Mouse (Mus musculus): ENCODE measurements at regions not wholly inside any gene's neighbourhood (a gene's known extent, or its start where the extent isn't known, plus 50 kb on each side); places are given as distances from the start of the nearest gene placed in this dataset.

- Histone ChIP-seq H3K9ac (ENCODE audit: low read depth, poor library complexity, severe bottlenecking) (no peak overlapping the region), H3K9me3 (replicated peaks; ENCODE audit: control insufficient read depth, insufficient read depth, low read length, poor library complexity, severe bottlenecking) (no peaks in the 10 kb centered on the region), H3K4me3 (ENCODE audit: low read depth, low read length) (no peak overlapping the region), H3K27ac (ENCODE audit: insufficient read depth, low read length) (no peak overlapping the region), H3K4me1 (ENCODE audit: control insufficient read depth, insufficient read depth, low read length) (peaks cover 1% of the 10 kb centered on the region), H3K36me3 (ENCODE audit: control insufficient read depth, insufficient read depth, low read length, poor library complexity, severe bottlenecking) (no peaks in the 10 kb centered on the region), H3K27me3 (ENCODE audit: control insufficient read depth, insufficient read depth, low read length, poor library complexity, severe bottlenecking) (no peaks in the 10 kb centered on the region)
- TF ChIP-seq CTCF (IDR thresholded peaks at IDR 0.05; ENCODE audit: low read depth, low read length), result no peak
Measured at GRCm38 (mm10) chr3:149280807-149281789, 290.7 kb upstream of the Adgrl2 start.

GRCm38 (mm10) chr3:149279338-149279737 lies 289.0 kb upstream of the Adgrl2 start:
- Histone ChIP-seq H3K4me1 (ENCODE audit: control insufficient read depth, insufficient read depth, low read length) (peaks cover 1% of the 10 kb centered on the region), H3K9ac (ENCODE audit: low read depth, poor library complexity, severe bottlenecking) (no peak overlapping the region), H3K27me3 (ENCODE audit: control insufficient read depth, insufficient read depth, low read length, poor library complexity, severe bottlenecking) (no peaks in the 10 kb centered on the region), H3K4me3 (ENCODE audit: low read depth, low read length) (no peak overlapping the region), H3K36me3 (ENCODE audit: control insufficient read depth, insufficient read depth, low read length, poor library complexity, severe bottlenecking) (no peaks in the 10 kb centered on the region), H3K9me3 (replicated peaks; ENCODE audit: control insufficient read depth, insufficient read depth, low read length, poor library complexity, severe bottlenecking) (no peaks in the 10 kb centered on the region), H3K27ac (ENCODE audit: insufficient read depth, low read length) (no peak overlapping the region)
- TF ChIP-seq EP300 (IDR thresholded peaks at IDR 0.05; ENCODE audit: insufficient read depth, low read depth, low read length) (no peak), POLR2A (IDR thresholded peaks at IDR 0.05; ENCODE audit: insufficient read depth, low read length) (no peak), CTCF (IDR thresholded peaks at IDR 0.05; ENCODE audit: low read depth, low read length) (no peak)

DNA sequence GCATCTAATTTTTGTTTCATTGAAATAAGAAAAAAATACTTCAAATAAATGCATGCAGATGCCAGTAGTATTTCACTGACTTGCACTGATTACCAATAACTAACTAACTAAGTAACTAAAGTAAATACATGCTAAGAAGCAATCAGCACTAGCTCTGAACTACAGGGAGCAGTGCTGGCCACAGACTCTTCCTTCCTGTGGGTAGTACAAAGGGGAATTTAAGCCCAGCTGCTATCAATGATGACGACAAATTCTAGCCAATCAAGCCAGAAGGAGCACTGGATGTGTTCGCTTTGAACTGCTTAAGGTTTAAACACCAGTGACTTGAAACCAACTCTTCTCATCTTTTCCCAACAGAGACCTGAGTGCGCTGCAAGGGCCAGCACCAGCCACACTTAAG lies 287.5 kb upstream of the Adgrl2 start:
- no peak for TF ChIP-seq CTCF (IDR thresholded peaks at IDR 0.05; ENCODE audit: low read depth, low read length)
- TF ChIP-seq POLR2A (IDR thresholded peaks at IDR 0.05; ENCODE audit: insufficient read depth, low read length), result no peak
- H3K9ac ChIP-seq (ENCODE audit: low read depth, poor library complexity, severe bottlenecking), result no peak overlapping the region
- H3K36me3 ChIP-seq (ENCODE audit: control insufficient read depth, insufficient read depth, low read length, poor library complexity, severe bottlenecking), result no peaks in the 10 kb centered on the region
- no peak overlapping the region for H3K27ac ChIP-seq (ENCODE audit: insufficient read depth, low read length)
- no peaks in the 10 kb centered on the region for H3K27me3 ChIP-seq (ENCODE audit: control insufficient read depth, insufficient read depth, low read length, poor library complexity, severe bottlenecking)
- H3K4me3 ChIP-seq (ENCODE audit: low read depth, low read length), result no peak overlapping the region
- no peaks in the 10 kb centered on the region for H3K9me3 ChIP-seq (replicated peaks; ENCODE audit: control insufficient read depth, insufficient read depth, low read length, poor library complexity, severe bottlenecking)
- H3K4me1 ChIP-seq (ENCODE audit: control insufficient read depth, insufficient read depth, low read length), result peaks cover 1% of the 10 kb centered on the region

GRCm38 (mm10) chr3:149275478-149276132 lies 285.2 kb upstream of the Adgrl2 start:
- Histone ChIP-seq H3K4me1 (ENCODE audit: control insufficient read depth, insufficient read depth, low read length) (no peaks in the 10 kb centered on the region), H3K27me3 (ENCODE audit: control insufficient read depth, insufficient read depth, low read length, poor library complexity, severe bottlenecking) (no peaks in the 10 kb centered on the region), H3K36me3 (ENCODE audit: control insufficient read depth, insufficient read depth, low read length, poor library complexity, severe bottlenecking) (no peaks in the 10 kb centered on the region), H3K27ac (ENCODE audit: insufficient read depth, low read length) (no peak overlapping the region), H3K9ac (ENCODE audit: low read depth, poor library complexity, severe bottlenecking) (no peak overlapping the region), H3K9me3 (replicated peaks; ENCODE audit: control insufficient read depth, insufficient read depth, low read length, poor library complexity, severe bottlenecking) (no peaks in the 10 kb centered on the region), H3K4me3 (ENCODE audit: low read depth, low read length) (no peak overlapping the region)
- TF ChIP-seq EP300 (IDR thresholded peaks at IDR 0.05; ENCODE audit: insufficient read depth, low read depth, low read length) (no peak), POLR2A (IDR thresholded peaks at IDR 0.05; ENCODE audit: insufficient read depth, low read length) (no peak), CTCF (IDR thresholded peaks at IDR 0.05; ENCODE audit: low read depth, low read length) (no peak)

DNA sequence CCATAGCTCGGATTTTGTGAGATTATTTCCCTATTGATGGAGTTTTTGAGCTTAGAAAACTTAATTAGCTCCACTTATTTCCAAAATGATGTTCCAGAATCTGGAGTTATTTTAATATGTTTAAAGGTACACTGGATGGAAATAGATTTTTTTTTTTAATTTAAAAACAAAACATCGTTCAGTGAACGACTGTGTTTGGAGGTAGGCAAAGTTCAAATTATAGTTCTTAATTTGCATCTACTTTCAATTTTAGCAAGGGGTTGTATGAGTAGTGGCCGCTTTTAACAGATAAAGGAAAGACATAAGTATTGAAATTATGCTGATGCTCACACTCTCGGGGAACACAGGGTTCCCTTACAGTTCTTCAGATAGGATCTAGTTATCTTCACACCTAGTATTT lies 284.6 kb upstream of the Adgrl2 start:
- H3K4me1 ChIP-seq (ENCODE audit: control insufficient read depth, insufficient read depth, low read length), result no peaks in the 10 kb centered on the region
- TF ChIP-seq POLR2A (IDR thresholded peaks at IDR 0.05; ENCODE audit: insufficient read depth, low read length), result no peak
- H3K9me3 ChIP-seq (replicated peaks; ENCODE audit: control insufficient read depth, insufficient read depth, low read length, poor library complexity, severe bottlenecking), result no peaks in the 10 kb centered on the region
- H3K4me3 ChIP-seq (ENCODE audit: low read depth, low read length), result no peak overlapping the region
- H3K27me3 ChIP-seq (ENCODE audit: control insufficient read depth, insufficient read depth, low read length, poor library complexity, severe bottlenecking), result no peaks in the 10 kb centered on the region
- H3K9ac ChIP-seq (ENCODE audit: low read depth, poor library complexity, severe bottlenecking), result no peak overlapping the region
- no peak overlapping the region for H3K27ac ChIP-seq (ENCODE audit: insufficient read depth, low read length)
- H3K36me3 ChIP-seq (ENCODE audit: control insufficient read depth, insufficient read depth, low read length, poor library complexity, severe bottlenecking), result no peaks in the 10 kb centered on the region

DNA sequence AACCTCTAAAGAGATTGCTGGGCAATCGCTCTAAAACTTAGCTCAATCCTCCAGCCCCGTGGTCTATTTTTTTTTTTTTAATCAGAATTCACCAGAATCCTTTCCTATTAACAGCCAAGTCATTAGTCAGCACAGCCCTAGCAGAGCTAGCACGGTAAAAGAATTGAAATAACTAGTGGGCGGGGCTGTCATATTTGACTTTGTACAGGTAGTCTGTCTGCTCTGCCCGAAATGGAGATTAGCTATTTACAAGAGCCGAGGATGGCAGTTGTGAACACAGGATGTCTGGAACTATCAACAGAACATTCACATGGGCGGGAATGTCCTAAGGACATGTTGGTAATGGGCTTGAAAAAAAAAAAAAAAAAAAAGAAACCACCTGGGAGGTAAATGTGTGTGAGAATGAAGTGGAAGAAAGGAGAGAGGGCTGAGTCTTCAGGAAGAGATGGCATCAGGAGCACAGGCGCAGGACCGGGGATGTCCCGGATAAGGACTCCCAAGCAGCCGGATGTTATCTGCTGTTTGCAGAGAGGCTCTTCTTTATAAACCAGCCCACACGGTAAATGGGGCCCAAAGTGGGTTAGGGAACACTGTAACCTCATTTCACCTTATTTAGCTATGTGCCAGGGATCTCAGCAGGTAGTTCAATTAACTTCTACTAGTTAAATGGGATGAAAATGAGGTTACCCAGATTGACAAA lies 283.8 kb upstream of the Adgrl2 start:
- no peaks in the 10 kb centered on the region for H3K36me3 ChIP-seq (ENCODE audit: control insufficient read depth, insufficient read depth, low read length, poor library complexity, severe bottlenecking)
- H3K4me3 ChIP-seq (ENCODE audit: low read depth, low read length), result no peak overlapping the region
- no peak overlapping the region for H3K9ac ChIP-seq (ENCODE audit: low read depth, poor library complexity, severe bottlenecking)
- TF ChIP-seq EP300 (IDR thresholded peaks at IDR 0.05; ENCODE audit: insufficient read depth, low read depth, low read length) (0 out of 2 replicates have a peak, but pooled peaks have one; percentile 7), POLR2A (IDR thresholded peaks at IDR 0.05; ENCODE audit: insufficient read depth, low read length) (no peak), CTCF (IDR thresholded peaks at IDR 0.05; ENCODE audit: low read depth, low read length) (no peak)
- no peak overlapping the region for H3K27ac ChIP-seq (ENCODE audit: insufficient read depth, low read length)
- no peaks in the 10 kb centered on the region for H3K4me1 ChIP-seq (ENCODE audit: control insufficient read depth, insufficient read depth, low read length)
- H3K9me3 ChIP-seq (replicated peaks; ENCODE audit: control insufficient read depth, insufficient read depth, low read length, poor library complexity, severe bottlenecking), result no peaks in the 10 kb centered on the region
- H3K27me3 ChIP-seq (ENCODE audit: control insufficient read depth, insufficient read depth, low read length, poor library complexity, severe bottlenecking), result no peaks in the 10 kb centered on the region
